Mouse (Mus musculus) embryonic facial prominence, embryonic 10.5 days (tissue): Measurements from ENCODE around the gene Rbpms2. TPM values are rescaled to one million over a fixed set of nuclear protein-coding genes. Genes with fewer than 3 reads are reported as not detected.

ENCODE experiments used
- DNase-seq: peaks from one replicate; pipeline ENCODE4 v3.0.0-alpha.2; 2017; ENCODE audit warnings: low spot score
- H3K27ac ChIP-seq: fragments of 300-500 bp; sonication (generic); replicated peaks from 2 replicates; pipeline ENCODE4 v1.5.1; 2016; ENCODE audit warnings: mild to moderate bottlenecking
- H3K27me3 ChIP-seq: fragments of 300-500 bp; sonication (generic); replicated peaks from 2 replicates; pipeline ENCODE4 v1.6.1; 2016; ENCODE audit warnings: low read depth, mild to moderate bottlenecking; ENCODE audit not compliant: poor library complexity, severe bottlenecking
- H3K36me3 ChIP-seq: fragments of 300-500 bp; sonication (generic); replicated peaks from 2 replicates; pipeline ENCODE4 v1.6.1; 2016; ENCODE audit warnings: mild to moderate bottlenecking, moderate library complexity
- H3K4me1 ChIP-seq: fragments of 300-500 bp; sonication (generic); 2 replicates; pipeline ENCODE4 v1.6.1; 2016
- H3K4me3 ChIP-seq: fragments of 300-500 bp; sonication (generic); 2 replicates; pipeline ENCODE4 v1.5.1; 2016; ENCODE audit warnings: mild to moderate bottlenecking, moderate library complexity
- H3K9me3 ChIP-seq: fragments of 300-500 bp; sonication (generic); 2 replicates; pipeline ENCODE4 v1.6.1; 2016; ENCODE audit warnings: mild to moderate bottlenecking
- WGBS: fragments of 180-500 bp; shearing (Covaris S2); methylation state at CpG from one replicate; pipeline ENCODE4 v1.1.7; 2016; 5-methylcytosine and 5-hydroxymethylcytosine counted together
- polyA plus RNA-seq: library from polyadenylated mRNA; unstranded; fragments of >200 nt; fragmentation: Nextera tagmentation; extraction: Ambion mirVana; gene quantifications from 2 replicates; pipeline ENCODE4 v1.2.1, GENCODE M21; 2016

Gene Rbpms2
- polyA plus RNA-seq, 1 experiment from 2014 or later = 26.4 TPM

- Histone ChIP-seq H3K27ac (no peak overlapping the region), H3K9me3 (no peaks in the 10 kb centered on the region), H3K27me3 (no peaks in the 10 kb centered on the region), H3K4me3 (no peak overlapping the region), H3K36me3 (peaks cover 90% of the 10 kb centered on the region), H3K4me1 (peaks cover 14% of the 10 kb centered on the region)
- no peak for DNase-seq
- WGBS = 44% methylated on average over 5 of the region's 5 CpGs
These were observed 63.6 kb downstream of the Rbpms2 start for GRCm38 (mm10) chr9:65692959-65693603.

GRCm38 (mm10) chr9:65695646-65696045 lies 66.2 kb downstream of the Rbpms2 start:
- 88% methylated on average over 3 of the region's 3 CpGs for WGBS
- no peak for DNase-seq
- Histone ChIP-seq H3K27ac (no peak overlapping the region), H3K4me3 (no peak overlapping the region), H3K4me1 (peaks cover 14% of the 10 kb centered on the region), H3K9me3 (no peaks in the 10 kb centered on the region), H3K27me3 (no peaks in the 10 kb centered on the region), H3K36me3 (peaks cover 98% of the 10 kb centered on the region)

GRCm38 (mm10) chr9:65696337-65696736 lies 66.9 kb downstream of the Rbpms2 start:
- peaks cover 98% of the 10 kb centered on the region for H3K36me3 ChIP-seq
- H3K4me1 ChIP-seq = peaks cover 14% of the 10 kb centered on the region
- no peak for DNase-seq
- H3K9me3 ChIP-seq = no peaks in the 10 kb centered on the region
- no peak overlapping the region for H3K4me3 ChIP-seq
- no peaks in the 10 kb centered on the region for H3K27me3 ChIP-seq
- no peak overlapping the region for H3K27ac ChIP-seq

- Histone ChIP-seq H3K27ac (no peak overlapping the region), H3K36me3 (peaks cover 100% of the 10 kb centered on the region), H3K9me3 (no peaks in the 10 kb centered on the region), H3K27me3 (no peaks in the 10 kb centered on the region), H3K4me1 (peaks cover 10% of the 10 kb centered on the region), H3K4me3 (no peak overlapping the region)
- WGBS = 83% methylated on average over 7 of the region's 7 CpGs
- no peak for DNase-seq
These were observed 67.9 kb downstream of the Rbpms2 start for GRCm38 (mm10) chr9:65697356-65697755.

- Histone ChIP-seq H3K27me3 (no peaks in the 10 kb centered on the region), H3K36me3 (peaks cover 100% of the 10 kb centered on the region), H3K4me1 (peaks cover 4% of the 10 kb centered on the region), H3K4me3 (no peak overlapping the region), H3K27ac (no peak overlapping the region), H3K9me3 (no peaks in the 10 kb centered on the region)
- DNase-seq = no peak
These were observed 68.5 kb downstream of the Rbpms2 start for GRCm38 (mm10) chr9:65697992-65698391.

- Histone ChIP-seq H3K27ac (no peak overlapping the region), H3K4me3 (no peak overlapping the region), H3K4me1 (no peaks in the 10 kb centered on the region), H3K27me3 (no peaks in the 10 kb centered on the region), H3K36me3 (peaks cover 97% of the 10 kb centered on the region), H3K9me3 (no peaks in the 10 kb centered on the region)
- 86% methylated on average over 6 of the region's 6 CpGs for WGBS
- DNase-seq = no peak
These were observed 71.1 kb downstream of the Rbpms2 start for GRCm38 (mm10) chr9:65700504-65700903.

- peaks cover 90% of the 10 kb centered on the region for H3K36me3 ChIP-seq
These were observed 72.8 kb downstream of the Rbpms2 start for GRCm38 (mm10) chr9:65702286-65702685.

GRCm38 (mm10) chr9:65703241-65703640 lies 73.8 kb downstream of the Rbpms2 start:
- no peaks in the 10 kb centered on the region for H3K9me3 ChIP-seq
- no peak overlapping the region for H3K4me3 ChIP-seq
- H3K27me3 ChIP-seq = no peaks in the 10 kb centered on the region
- 90% methylated on average over 7 of the region's 7 CpGs for WGBS
- no peaks in the 10 kb centered on the region for H3K4me1 ChIP-seq
- H3K27ac ChIP-seq = no peak overlapping the region
- no peak for DNase-seq
- H3K36me3 ChIP-seq = peaks cover 81% of the 10 kb centered on the region

More at GRCm38 (mm10) chr9:65702286-65702685, 72.8 kb downstream of the Rbpms2 start:
- Histone ChIP-seq H3K4me3 (no peak overlapping the region), H3K27ac (no peak overlapping the region), H3K27me3 (no peaks in the 10 kb centered on the region), H3K4me1 (no peaks in the 10 kb centered on the region), H3K9me3 (no peaks in the 10 kb centered on the region)
- WGBS = 97% methylated on average over 9 of the region's 9 CpGs
- no peak for DNase-seq

GRCm38 (mm10) chr9:65703926-65704595 lies 74.6 kb downstream of the Rbpms2 start:
- H3K36me3 ChIP-seq = peaks cover 79% of the 10 kb centered on the region
- no peak for DNase-seq
- 92% methylated on average over 24 of the region's 24 CpGs for WGBS
- H3K4me1 ChIP-seq = no peaks in the 10 kb centered on the region
- no peak overlapping the region for H3K27ac ChIP-seq
- H3K4me3 ChIP-seq = no peak overlapping the region
- no peaks in the 10 kb centered on the region for H3K9me3 ChIP-seq
- no peaks in the 10 kb centered on the region for H3K27me3 ChIP-seq

Other genes starting within 250 kb of the Rbpms2 start
- 1.0 and 1.2 TPM in 2 replicates for gene Kbtbd13, start 238.0 kb upstream of the Rbpms2 start, polyA plus RNA-seq
- 7.6 and 8.3 TPM in 2 replicates for gene Rasl12, start 231.1 kb upstream of the Rbpms2 start, polyA plus RNA-seq
- gene Slc51b, start 206.7 kb upstream of the Rbpms2 start, polyA plus RNA-seq = not detected in 2 replicates
- gene Mtfmt, start 193.9 kb upstream of the Rbpms2 start, polyA plus RNA-seq = 20.1 and 22.7 TPM in 2 replicates
- gene Spg21, start 168.7 kb upstream of the Rbpms2 start, polyA plus RNA-seq = 103 and 112 TPM in 2 replicates
- not detected in 2 replicates for gene Ankdd1a, start 109.5 kb upstream of the Rbpms2 start, polyA plus RNA-seq
- gene Plekho2, start 49.6 kb upstream of the Rbpms2 start, polyA plus RNA-seq = 14.3 and 15.2 TPM in 2 replicates
- gene Pif1, start 42.5 kb upstream of the Rbpms2 start, polyA plus RNA-seq = 27.7 and 28.0 TPM in 2 replicates
- 251 and 270 TPM in 2 replicates for gene Oaz2, start 38.4 kb downstream of the Rbpms2 start, polyA plus RNA-seq
- gene Zfp609, start 197.9 kb downstream of the Rbpms2 start, polyA plus RNA-seq = 6.9 and 7.0 TPM in 2 replicates